Mouse (Mus musculus) 3T3-L1 (cell line): ENCODE results near the gene Nckap5.
"Not testable (repeated sequence)": the region's sequence is repeated elsewhere in the genome, so short reads cannot be mapped to it uniquely, and the experiment has no call there.

Experiments
- DNase-seq: peaks from one replicate; pipeline ENCODE4 v3.0.0-alpha.2; 2015; ENCODE audit warnings: low read depth, low spot score

Gene Nckap5

DNA sequence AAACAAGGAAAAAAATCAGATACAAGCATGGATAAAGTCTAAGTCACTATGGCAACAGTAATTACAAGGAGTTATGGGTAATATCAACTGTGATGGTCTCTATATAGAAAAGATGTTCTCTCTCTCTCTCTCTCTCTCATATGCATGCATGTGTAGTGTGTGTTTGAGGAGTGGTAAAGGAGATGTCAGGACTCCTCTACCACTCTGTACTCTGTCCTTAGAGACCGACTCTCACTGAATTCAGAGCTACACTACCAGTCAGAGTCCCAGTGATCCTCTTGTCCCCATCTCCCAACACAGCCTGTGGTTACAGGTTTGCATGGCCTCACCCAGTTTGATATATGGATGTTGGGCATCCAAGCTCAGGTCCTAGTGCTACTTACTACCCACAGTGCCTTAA, 662.0 kb downstream of the Nckap5 start:
- no peak for DNase-seq

DNA sequence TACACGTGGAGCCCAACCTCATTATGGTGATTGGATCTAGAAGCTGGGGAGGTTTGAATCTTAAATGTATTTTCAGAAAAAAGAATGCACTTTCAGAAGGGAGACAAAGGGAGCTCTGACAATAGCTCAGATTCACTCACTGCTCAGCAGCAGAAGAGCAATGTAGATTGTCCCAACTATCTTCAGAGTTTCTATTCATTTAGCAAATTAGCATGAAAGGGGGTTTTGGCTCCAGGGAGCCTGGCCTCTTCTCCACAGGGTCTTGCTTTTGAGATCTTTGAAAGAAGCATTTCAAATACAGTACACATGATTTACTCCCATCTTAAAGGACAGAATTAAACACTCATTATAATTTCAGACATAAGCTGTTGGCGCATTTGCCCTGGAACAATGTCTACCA, 662.5 kb downstream of the Nckap5 start:
- DNase-seq = no peak

DNA sequence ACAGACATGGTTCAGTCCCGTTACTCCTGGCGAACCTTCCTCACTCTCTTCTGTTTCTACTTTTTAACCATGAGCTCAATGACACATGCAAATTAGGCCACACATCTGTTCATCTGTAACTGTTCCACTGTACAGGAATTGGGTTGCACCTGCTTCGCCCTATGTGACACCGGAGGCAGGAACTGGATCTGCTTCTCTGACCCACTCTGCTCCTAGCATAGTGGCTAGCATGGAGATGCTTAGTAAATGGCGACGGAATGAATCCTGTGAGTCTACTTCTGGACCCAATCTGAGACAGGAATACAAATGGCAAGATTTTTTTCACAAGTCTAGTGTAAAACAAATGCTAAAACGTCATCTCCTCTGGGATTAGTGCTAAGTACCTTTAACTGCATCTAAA, 663.1 kb downstream of the Nckap5 start:
- no peak for DNase-seq

DNA sequence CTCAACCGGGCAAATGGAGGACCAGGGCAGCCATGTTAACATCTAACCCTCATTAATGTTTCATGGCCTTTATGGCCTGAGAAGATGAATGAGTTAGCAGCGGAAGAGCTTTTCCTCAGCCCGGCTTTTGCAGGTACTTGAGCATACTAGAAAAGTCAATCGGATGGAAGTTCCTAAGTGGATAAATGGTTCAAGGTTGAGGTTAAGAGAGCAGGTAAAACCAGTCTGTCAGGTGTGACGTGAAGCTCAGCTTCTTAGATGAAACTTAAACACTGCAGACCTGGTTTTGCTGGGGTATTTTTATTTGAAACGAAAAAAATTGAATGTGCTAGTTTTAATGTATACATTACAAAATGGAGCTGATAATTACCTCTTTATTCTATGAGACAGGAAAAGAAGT, 671.3 kb downstream of the Nckap5 start:
- DNase-seq = no peak

DNA sequence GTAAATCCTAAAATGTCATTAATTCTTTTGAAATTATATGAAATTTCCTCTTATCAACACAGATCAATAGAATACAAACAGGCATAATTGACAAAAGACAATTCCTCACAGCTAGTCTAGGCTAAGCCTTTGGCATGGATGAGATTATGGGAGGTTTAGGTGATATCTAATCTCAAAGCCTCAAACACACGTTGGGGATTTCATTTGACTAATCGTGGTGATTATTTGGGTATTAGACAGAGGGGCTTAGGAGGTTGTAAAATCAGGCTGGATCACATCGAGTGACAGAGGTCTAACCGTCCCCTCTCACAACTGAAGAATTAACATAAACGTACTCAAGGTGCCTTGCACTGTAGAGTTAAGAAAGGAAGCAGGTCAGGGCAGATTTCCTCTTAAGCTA, 674.8 kb downstream of the Nckap5 start:
- DNase-seq = no peak

DNA sequence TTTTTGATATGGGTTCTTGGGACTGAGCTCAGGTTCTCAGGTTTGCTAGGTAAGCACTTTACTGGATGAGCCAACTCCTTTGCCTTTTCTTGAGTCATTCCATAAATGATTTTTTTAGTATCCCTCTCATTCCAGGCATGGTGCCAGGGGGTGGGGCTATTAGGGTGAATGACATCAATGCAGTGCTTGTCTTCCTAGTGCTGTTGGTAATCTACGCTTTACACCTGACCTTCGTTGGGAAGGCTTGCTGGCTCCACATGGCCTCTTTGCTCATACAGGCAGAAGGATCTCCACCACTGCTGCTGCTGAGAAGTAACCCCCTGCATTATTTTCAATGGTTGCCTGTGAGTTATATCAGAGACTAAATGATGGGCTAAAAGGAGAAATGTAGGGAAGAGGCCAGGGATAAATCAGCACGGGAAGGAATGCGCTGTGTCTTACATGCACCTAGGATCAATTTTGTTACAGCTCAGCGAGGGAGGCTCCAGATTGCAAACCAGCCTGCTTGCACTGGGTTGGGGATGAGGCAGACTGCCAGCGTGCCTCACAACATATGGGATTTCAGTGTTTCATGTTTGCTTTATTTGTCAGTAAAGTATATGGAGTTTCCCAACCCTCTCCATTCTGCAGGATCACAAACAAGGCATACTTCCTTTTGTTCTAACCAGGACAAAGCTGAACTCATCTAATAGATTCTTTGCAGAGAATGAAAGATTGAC, 676.9 kb downstream of the Nckap5 start:
- peak; percentile 10 for DNase-seq

DNA sequence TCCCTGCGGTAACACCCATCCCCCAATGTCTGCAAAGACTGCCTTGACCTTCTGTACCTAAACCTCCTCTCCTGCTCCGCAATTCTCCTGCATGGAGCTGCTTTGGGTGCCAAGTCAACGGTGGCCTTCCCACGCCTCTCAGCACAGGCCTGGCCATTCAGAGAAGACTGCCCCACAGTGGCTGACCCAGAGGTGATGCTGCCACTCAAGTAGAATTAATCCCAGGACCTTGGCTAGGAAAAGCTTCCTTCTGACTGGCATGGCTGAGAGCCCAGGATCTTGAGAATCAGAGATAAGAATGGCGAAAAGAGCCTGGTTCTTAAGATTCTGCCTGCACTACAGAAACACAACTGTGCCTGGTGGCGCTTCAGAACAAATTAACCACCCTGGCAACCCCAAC, 678.4 kb downstream of the Nckap5 start:
- DNase-seq = no peak

DNA sequence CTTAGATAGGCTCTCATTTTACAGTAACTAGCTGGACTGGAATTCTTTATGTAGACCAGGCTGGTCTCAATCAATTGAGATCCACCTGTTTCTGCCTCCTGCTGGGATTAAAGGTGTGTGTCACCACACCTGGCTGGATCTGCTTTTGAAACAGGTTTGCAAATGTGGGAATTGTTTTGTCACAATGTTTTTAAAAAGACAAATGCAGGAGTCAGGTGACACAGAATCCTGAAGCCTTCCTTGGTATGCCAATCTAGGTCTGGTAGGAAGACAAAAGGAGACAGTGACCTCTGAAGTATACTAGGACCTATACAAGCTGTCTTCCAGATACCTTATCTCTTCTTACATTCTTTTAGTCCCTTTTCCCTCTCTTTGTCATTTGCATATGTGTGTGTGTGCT, 680.6 kb downstream of the Nckap5 start:
- DNase-seq = no peak

DNA sequence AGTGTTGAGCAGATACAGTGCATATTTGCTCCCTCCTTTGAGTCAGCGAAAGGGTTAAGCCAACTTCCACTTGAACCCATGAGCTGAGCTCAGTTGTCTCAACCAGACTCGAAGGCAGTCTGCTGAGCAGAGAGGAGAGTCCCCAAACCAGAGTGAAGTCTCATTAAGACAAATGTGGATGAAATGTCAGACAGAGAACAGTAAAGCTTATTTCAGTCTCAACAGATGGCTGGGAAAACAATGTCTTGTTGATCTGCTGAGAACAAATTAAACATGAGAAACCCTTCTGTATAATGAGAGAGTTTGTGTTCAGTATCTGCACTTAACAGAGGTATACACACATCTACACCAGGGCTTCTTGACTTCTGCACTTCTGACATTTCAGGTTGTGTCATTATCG, 694.9 kb downstream of the Nckap5 start:
- DNase-seq = no peak

DNA sequence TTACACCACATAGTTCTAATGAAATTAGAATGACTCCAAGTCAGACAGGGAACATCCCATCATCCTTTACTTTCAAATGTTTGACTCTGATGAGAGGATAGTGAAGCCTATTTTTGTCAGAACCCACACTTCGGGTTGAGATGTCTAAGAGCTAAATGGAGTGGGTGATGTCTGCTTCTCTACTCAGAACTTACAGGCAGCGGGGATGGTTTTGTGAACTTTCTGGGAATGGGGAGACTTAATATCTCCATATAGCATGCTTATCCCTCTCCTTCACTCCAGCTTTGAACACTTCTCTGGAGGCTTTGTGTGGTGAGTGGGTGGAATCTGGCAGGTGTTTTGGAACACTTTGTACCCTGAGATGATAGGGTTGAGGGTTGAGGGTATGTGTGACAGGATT, 698.3 kb downstream of the Nckap5 start:
- DNase-seq = no peak

DNA sequence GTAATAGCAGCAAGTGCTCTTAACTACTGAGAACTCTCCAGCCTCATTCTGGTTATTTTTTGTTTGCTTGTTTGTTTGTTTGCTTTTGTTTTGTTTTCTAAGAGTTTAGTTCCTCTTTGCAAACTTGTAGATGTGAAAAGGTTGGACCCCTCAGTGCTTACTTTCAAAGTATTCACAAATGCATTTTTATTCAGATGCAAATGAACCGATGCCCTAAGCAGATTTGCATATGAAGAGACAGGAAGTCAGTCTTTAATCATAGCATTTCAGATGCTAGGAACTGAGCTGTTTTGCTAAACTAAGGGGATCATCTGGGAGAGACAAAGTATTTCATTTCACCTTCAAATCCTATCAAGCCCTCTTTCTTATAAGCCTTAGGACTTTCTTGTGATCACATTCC, 701.5 kb downstream of the Nckap5 start:
- DNase-seq = no peak

DNA sequence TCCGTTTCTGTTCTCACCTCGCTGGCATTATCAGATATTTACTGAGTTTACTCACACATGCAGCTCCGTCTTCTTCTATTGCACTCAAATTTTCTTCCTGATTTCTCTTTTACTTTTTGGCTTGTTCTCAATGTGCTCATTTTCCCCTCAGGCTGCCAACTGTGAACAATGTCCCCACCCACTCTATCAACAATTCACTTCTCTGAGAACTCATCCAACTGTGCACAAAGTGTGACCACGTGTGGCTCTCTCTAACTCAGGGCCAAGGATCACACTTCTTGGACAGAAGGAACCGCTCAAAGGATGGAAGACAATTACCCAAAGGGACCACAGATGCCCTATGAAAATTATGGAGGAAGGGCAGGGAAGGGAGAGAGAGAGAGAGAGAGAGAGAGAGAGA, 707.5 kb downstream of the Nckap5 start:
- DNase-seq = no peak

DNA sequence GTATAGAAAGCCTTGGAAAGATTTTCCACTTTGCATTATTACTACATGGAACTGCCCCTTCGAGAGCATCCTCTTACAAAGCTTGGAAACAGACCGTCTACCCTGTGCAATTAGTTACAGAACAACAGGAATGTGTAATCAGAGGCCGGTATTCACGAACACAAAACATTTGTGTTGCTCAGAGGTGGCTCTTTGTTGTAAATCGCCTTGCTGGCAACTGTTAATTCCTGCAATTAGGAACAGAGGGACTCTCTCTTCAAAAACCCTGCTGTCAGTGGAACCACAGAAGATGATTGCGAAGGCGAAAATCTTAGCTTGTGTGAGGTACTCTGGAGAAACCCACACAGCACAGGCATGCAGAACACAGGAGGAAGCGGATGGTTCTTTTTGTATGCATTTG, 710.1 kb downstream of the Nckap5 start:
- no peak for DNase-seq

DNA sequence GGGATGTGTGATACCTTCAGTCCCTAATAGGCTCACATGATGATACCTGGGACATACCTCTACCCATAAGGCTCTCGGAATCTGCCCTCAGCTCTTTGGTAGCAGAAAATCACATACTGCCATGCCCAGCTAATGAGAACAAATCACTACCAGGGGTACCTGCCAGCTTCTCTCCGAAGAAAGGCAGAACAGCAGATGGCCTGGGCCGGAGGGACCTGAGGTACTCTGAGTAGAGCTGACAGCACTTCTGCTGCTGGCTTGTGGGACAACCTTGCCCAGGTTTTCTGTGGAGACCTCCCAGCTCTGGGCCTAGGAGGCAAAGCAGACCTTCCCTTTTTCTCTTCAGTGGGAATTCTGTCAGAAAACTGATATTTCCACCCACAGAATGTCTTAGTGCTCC, 714.6 kb downstream of the Nckap5 start:
- DNase-seq = no peak

DNA sequence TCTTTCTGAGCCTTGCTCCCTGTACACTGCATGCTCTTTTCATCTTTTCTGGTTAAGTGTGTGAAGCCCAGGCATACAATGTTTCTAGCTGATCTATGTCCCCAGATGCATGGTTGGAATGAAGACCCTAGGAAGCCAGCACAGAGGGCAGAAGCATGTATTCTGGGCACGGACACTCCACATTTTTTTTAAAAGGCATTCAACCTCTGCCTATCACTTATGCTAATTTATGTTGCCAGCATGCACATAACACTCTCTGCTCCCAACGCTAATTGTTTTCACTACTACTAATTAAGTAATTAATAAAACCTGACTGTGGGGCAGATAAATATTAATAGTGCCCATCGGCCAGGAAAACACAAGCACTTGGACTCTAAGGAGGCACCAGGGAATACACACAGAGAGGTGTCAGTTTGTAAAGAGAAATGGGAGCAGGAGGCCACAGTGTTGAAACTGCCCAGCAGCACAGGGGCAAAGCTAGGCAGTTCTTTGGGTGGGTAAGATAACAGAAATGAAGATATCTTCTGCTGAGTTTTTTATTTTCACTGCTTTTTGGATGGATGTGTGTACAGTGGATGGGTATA, 724.8 kb downstream of the Nckap5 start:
- no peak for DNase-seq

DNA sequence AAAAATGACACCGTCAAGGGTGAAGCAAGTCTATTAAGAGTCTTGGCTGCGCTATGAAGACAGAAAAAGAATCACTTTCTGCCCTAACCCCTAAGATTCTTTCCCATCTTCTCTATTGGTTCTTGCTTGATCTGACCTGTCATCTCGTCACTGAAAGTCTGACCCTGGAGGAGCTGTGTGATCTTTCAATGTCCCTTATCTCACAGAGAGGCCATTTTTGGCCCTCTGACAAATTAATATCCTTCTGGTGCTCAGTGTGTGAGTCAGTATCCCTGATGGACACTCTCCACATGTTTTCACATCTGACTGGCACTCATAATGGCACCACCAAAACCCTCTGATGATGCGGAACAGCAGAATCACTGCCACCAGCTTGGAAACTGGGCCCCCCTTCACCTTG, 736.3 kb downstream of the Nckap5 start:
- DNase-seq = no peak

DNA sequence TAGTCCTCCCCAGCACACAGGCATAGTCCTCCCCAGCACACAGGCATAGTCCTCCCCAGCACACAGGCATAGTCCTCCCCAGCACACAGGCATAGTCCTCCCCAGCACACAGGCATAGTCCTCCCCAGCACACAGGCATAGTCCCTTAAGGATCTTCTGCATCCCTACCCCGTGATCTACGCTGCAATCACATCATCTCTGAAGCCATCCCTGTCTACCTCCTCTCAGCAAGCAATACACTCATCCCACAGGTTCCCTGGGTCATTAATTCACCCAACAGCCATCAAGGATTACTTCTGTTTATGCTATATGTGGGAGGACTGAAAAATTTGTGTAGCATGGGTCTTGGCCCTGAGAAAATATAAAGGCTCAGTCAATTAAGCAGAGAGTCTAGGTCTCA, 738.6 kb downstream of the Nckap5 start:
- DNase-seq = not testable (repeated sequence)

DNA sequence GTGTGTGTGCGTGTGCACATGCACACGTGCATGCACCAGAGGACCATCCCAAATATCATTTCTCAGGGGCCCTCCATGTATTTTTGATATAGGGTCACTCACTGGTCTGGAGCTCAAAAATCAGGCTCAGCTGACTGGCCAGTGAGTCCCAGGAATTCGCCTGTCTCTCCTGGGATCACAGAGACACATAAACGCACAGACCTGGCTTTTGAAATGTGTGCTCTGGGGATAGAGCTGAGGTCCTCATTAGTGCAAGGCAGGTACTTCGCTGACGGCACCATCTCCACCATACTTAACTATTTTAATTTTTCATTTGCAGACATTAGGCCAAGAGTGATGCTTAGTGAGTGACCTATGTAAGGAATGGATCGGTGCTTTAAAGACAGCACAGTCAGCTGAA, 743.4 kb downstream of the Nckap5 start:
- no peak for DNase-seq

DNA sequence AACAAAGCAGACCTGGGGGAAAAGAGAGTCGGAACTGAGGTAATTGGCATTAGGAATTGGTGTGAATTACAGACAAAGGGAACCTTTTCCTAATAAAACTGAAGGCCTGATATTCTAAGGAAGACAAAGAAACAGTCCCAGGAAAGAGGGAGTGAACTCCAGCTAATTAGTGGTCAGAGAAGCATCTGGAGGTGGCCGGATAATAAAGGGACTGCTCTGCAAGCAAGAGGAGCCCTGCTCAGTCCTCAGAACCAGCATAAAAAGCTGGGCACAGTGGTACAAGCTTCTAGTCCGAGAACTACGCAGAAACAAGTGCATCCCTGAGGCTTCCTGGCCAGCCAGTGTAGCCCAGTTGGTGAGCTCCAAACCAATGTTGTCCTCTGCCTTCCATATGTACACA, 754.3 kb downstream of the Nckap5 start:
- DNase-seq = no peak

DNA sequence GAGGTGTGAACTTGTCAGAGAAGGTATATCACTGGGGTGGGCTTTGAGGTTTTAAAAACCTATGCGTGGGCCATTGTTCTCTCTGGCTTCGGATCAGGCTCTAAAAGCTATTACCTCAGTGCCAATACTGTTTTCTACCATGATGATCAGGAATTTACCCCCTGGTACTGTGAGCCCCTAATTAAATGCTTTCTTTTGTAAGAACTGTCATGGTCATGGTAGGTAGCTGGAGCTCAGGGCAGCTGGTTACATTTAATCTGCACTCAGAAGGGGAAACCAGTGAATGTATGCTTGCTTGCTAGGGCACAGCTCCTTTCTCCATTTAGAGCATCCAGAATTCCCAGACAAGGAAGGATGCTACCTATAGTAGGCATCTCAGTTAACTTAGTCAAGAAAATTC, 759.7 kb downstream of the Nckap5 start:
- DNase-seq = no peak

DNA sequence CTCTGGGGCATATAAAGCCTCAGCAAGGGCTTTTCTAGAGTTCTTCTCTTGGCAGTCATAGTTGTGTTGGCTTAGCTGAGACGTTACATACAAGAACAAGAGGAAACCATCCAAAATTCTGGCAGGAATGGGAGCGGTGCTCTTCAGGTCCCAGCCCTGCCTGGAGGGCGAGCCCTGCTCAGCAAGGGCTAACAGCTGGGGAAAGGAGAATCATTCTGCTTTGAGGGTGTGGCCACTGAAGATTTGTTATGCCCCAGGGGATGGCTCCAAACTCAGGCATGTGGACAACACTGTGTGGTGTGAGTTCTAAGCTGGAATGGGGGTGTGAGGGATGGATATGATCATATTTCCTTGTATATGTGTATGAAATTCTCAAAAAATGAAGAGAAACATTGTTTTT, 779.1 kb downstream of the Nckap5 start:
- DNase-seq = peak; percentile 29

DNA sequence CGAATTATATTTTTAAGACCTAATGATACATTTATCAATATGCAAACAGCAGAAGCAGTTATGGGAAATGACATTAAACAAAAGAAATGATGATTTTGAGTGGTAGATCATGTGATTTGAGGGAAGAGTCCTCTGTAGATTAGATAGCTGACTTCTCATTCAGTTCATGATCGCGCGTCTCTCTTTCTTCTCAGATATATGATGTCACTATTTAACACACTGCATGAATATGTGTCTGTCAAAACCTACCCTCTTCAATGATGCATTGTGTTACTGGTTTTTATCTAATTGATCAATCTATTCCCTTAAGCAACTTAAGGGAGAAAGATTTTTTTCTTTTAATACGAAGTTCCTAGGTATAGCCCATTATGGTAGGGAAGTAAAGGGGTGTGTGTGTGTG, 787.7 kb downstream of the Nckap5 start:
- DNase-seq = no peak

DNA sequence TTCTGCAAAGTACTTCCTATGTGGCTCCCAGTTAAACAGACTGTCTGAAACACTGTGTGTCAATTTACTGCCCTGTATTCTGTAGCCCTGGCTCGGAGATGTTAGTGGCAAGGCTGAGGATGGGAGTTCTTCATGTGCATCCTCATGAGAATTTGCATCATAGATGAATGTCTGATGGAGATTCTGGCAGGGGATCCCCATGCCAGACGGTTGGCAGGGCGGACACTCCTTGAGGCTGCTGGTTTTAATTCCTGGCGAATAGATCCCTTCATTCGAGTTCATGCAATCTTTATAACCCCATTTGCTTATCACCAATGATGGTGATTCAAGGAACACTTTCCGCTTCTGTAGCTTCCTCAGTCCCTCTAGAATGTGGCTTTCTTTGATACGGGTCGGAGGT, 803.1 kb downstream of the Nckap5 start:
- no peak for DNase-seq

DNA sequence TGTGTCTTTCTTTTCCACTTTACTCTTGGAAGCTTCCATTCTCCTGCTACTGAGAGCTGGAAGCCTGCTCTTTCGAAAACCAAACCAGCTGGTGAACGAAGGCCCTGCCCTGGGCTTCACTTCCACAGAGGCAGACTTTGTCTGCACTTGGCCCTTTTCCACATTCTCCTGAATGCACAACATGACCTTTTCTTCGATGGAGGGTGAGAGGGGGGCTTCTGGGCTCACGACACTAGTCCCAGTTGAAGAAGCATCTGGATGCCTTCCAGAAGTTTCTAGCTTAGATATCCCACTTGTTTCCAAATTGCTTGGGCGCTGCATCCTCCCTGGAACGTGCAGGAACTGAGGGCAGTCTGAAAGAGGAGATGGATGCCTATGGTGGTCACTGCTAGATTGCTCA, 806.1 kb downstream of the Nckap5 start:
- DNase-seq = no peak
